Mouse (Mus musculus) kidney, adult 2 months (tissue): Measurements from ENCODE around the gene Dab1. TPM values are rescaled to one million over a fixed set of nuclear protein-coding genes. Genes with fewer than 3 reads are reported as not detected.

ENCODE experiments used
- DNase-seq: peaks from one replicate; pipeline ENCODE4 v3.0.0; 2021
- H3K27ac ChIP-seq: fragments of 200-500 bp; 2 replicates; pipeline ENCODE4 v1.5.1; 2012; ENCODE audit warnings: low read depth, low read length, control low read depth, inconsistent platforms; ENCODE audit not compliant: insufficient read depth
- H3K27me3 ChIP-seq: fragments of 200-500 bp; replicated peaks from 2 replicates; pipeline ENCODE4 v1.6.1; 2012; ENCODE audit warnings: mild to moderate bottlenecking, moderate library complexity, low read length, inconsistent platforms; ENCODE audit not compliant: control insufficient read depth, insufficient read depth
- H3K36me3 ChIP-seq: fragments of 200-500 bp; 2 replicates; pipeline ENCODE4 v1.6.1; 2012; ENCODE audit warnings: mild to moderate bottlenecking, moderate library complexity, low read length, inconsistent platforms; ENCODE audit not compliant: control insufficient read depth, insufficient read depth
- H3K4me1 ChIP-seq: fragments of 200-500 bp; 2 replicates; pipeline ENCODE4 v1.6.1; 2011; ENCODE audit warnings: low read length; ENCODE audit not compliant: control insufficient read depth, insufficient read depth
- H3K4me3 ChIP-seq: fragments of 200-500 bp; 2 replicates; pipeline ENCODE4 v1.5.1; 2011; ENCODE audit warnings: mild to moderate bottlenecking, low read depth, low read length, control low read depth; ENCODE audit not compliant: insufficient read depth
- CTCF ChIP-seq: fragments of 200-500 bp; conservative IDR thresholded peaks from 2 replicates; pipeline ENCODE4 v1.5.1; 2011; ENCODE audit warnings: low read depth, mild to moderate bottlenecking, control low read depth, low read length, moderate library complexity, mixed read lengths; ENCODE audit not compliant: insufficient read depth, insufficient read length
- POLR2A ChIP-seq: fragments of 200-500 bp; IDR thresholded peaks from one replicate; pipeline ENCODE4 v1.6.1; 2011; ENCODE audit warnings: low read depth, low read length, control low read depth
- WGBS: fragments of 180-500 bp; shearing (Covaris S2); methylation state at CpG from one replicate; pipeline ENCODE4 v1.1.7; 2018; 5-methylcytosine and 5-hydroxymethylcytosine counted together
- polyA plus RNA-seq: library from polyadenylated mRNA; depleted of rRNA; stranded (reverse); fragments of >200 nt; gene quantifications from 2 replicates; pipeline ENCODE4 v1.2.3, GENCODE M21; 2012

Dab1 gene
- polyA plus RNA-seq, 1 experiment = 3.3 TPM

GRCm38 (mm10) chr4:104619452-104619851 is 1000.3 kb downstream of the Dab1 start:
- DNase-seq = no peak
- Histone ChIP-seq H3K27ac (no peak overlapping the region), H3K27me3 (no peaks in the 10 kb centered on the region), H3K4me1 (peaks cover 4% of the 10 kb centered on the region; the same call in 1 of the 2 replicates), H3K36me3 (no peaks in the 10 kb centered on the region), H3K4me3 (no peak overlapping the region)
- no peak for TF ChIP-seq POLR2A
- no peak for TF ChIP-seq CTCF
- 26% methylated on average over 5 of the region's 5 CpGs for WGBS

GRCm38 (mm10) chr4:104625316-104625715 is 1006.2 kb downstream of the Dab1 start:
- Histone ChIP-seq H3K36me3 (no peaks in the 10 kb centered on the region), H3K4me1 (peaks cover 4% of the 10 kb centered on the region; the same call in 1 of the 2 replicates), H3K27ac (peak overlapping the region; percentile 53), H3K27me3 (no peaks in the 10 kb centered on the region), H3K4me3 (peak overlapping the region; percentile 43; the same call in 1 of the 2 replicates)
- WGBS = 47% methylated on average over 8 of the region's 8 CpGs
- TF ChIP-seq POLR2A (no peak), CTCF (no peak)
- peak; percentile 80 for DNase-seq

- H3K4me1 ChIP-seq = no peaks in the 10 kb centered on the region; the same call in 1 of the 2 replicates
- no peak for TF ChIP-seq CTCF
- no peak for TF ChIP-seq POLR2A
- H3K27me3 ChIP-seq = no peaks in the 10 kb centered on the region
- 90% methylated on average over 7 of the region's 7 CpGs for WGBS
- no peak overlapping the region for H3K27ac ChIP-seq
- H3K36me3 ChIP-seq = no peaks in the 10 kb centered on the region
- H3K4me3 ChIP-seq = no peak overlapping the region
- no peak for DNase-seq
Observed at GRCm38 (mm10) chr4:104628708-104629107, 1009.5 kb downstream of the Dab1 start.

GRCm38 (mm10) chr4:104637016-104637415 is 1017.9 kb downstream of the Dab1 start:
- no peaks in the 10 kb centered on the region for H3K36me3 ChIP-seq
- TF ChIP-seq CTCF (no peak), POLR2A (no peak)
- no peak overlapping the region for H3K27ac ChIP-seq
- H3K27me3 ChIP-seq = no peaks in the 10 kb centered on the region
- WGBS = 93% methylated on average over 4 of the region's 4 CpGs
- H3K4me3 ChIP-seq = no peak overlapping the region
- H3K4me1 ChIP-seq = no peaks in the 10 kb centered on the region
- no peak for DNase-seq

- Histone ChIP-seq H3K4me3 (no peak overlapping the region), H3K27me3 (no peaks in the 10 kb centered on the region), H3K27ac (no peak overlapping the region), H3K4me1 (no peaks in the 10 kb centered on the region), H3K36me3 (no peaks in the 10 kb centered on the region)
- TF ChIP-seq CTCF (no peak), POLR2A (no peak)
- DNase-seq = no peak
- 88% methylated on average over 5 of the region's 5 CpGs for WGBS
Observed at GRCm38 (mm10) chr4:104640617-104641016, 1021.5 kb downstream of the Dab1 start.

- no peak overlapping the region for H3K4me3 ChIP-seq
- no peaks in the 10 kb centered on the region for H3K36me3 ChIP-seq
- H3K27me3 ChIP-seq = no peaks in the 10 kb centered on the region
- H3K27ac ChIP-seq = no peak overlapping the region
- no peaks in the 10 kb centered on the region for H3K4me1 ChIP-seq
- peak; percentile 56 for DNase-seq
- 71% methylated on average over 8 of the region's 8 CpGs for WGBS
- no peak for TF ChIP-seq CTCF
- TF ChIP-seq POLR2A = no peak
Observed at GRCm38 (mm10) chr4:104642761-104643469, 1023.8 kb downstream of the Dab1 start.

- no peak overlapping the region for H3K4me3 ChIP-seq
- DNase-seq = no peak
- WGBS = 58% methylated on average over 6 of the region's 6 CpGs
- no peaks in the 10 kb centered on the region for H3K4me1 ChIP-seq
- TF ChIP-seq POLR2A = no peak
- TF ChIP-seq CTCF = no peak
- no peaks in the 10 kb centered on the region for H3K27me3 ChIP-seq
- no peaks in the 10 kb centered on the region for H3K36me3 ChIP-seq
- H3K27ac ChIP-seq = no peak overlapping the region
Observed at GRCm38 (mm10) chr4:104643534-104644356, 1024.6 kb downstream of the Dab1 start.
